Mouse (Mus musculus) urinary bladder, postnatal 4 days (tissue): Measurements from ENCODE around the gene Calhm6.

ENCODE experiments used
- DNase-seq, 2 experiments: peaks; one replicate each; pipeline ENCODE4 v3.0.0; 2021 to 2022; ENCODE audit warnings: low spot score in 2 of 2

The Calhm6 gene

DNA sequence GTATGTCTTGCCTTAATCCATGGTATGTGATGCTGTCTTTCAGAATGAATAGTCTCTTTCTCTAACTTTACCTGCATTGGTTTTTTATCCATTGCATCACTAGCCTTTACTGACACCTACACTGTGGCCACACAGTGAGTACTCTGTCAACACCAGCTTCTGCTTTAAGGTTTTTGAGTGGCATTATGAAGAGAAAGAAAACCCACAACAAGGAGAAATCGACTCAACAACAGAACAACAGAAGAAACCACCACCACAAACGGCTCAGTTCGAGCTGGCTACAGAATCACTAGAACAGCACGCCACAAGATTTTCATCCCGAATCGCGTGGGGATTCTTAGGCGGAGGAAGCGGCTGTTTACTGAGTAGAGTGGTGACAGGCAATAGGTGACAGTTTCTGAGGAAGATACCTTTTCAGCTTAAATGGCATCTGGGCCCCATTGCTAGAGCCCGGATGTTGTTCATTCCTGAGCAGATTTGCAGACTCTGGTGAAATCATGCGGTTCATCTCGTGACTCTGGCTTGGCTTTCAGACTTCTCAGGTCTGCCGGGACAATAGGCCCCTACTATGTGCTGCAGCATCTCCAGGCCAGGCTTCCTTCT, 16.8 kb downstream of the Calhm6 start:
- no peak for DNase-seq

DNA sequence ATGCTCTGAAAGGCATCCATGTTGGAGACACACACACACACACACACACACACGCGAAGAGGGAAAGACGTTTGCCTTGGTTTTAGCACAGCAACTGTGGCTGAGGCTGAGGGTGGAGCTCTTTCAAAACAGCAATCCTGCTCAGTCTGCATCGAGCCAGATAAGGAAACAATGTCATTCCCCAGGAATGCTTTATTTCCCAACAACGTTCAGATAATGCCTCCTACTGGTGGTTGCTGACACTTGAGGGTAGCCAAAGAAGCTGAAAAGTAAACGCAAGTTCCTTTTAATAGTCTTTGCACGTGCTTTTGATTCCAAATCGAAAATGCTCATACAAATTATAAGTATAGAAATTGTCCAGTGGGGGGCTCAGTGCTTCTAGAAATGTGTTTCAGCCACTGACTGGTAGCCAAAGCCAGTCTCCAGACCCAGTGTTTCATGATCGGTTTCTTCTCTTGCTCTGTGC, 31.3 kb downstream of the Calhm6 start, which contains the start of gene Calhm5:
Calhm5 (minus strand) TSS at position 102 of the 466 bp plus-strand sequence.
- DNase-seq, result peak; percentile 30 to 60

GRCm38 (mm10) chr10:34095964-34096363, 31.8 kb downstream of the Calhm6 start:
- DNase-seq, result no peak

DNA sequence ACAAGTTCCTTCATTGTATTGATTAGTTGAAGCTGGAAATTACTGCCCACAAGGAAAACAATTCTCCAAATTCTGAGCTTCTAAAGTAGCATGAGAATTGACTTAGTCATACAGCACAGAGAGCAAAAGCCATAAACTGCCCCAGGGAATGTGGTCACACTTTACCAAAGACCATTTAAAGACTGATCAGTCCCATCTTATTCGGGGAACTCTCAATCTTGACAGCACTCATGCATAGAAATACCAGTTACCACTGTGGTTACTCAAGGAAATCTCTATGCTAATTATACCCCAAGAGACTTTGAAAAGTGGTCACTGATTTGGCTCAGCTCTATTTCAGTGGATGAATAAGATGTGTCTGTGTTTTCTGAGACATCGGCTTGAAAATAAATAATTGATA, 32.6 kb downstream of the Calhm6 start:
- DNase-seq, result no peak

DNA sequence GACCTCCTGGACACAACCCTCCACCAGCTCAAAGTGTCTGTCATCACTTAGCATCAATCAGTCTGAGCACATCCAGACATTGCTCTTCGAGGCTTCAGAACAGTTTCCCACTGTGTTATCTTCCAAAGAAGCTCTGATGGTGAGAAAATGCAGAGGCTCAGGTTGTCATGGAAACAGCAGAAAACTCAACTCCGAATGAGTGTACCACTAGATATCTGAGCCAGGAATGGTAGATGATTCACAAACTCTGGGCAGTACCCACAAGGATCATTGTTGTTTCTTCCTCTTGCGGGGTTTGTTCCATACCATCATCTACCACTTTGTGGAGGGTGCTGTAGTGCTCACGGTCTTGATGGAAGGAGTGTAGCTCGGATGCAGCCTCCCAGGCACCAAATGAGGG, 35.9 kb downstream of the Calhm6 start:
- DNase-seq, result no peak

- DNase-seq, result no peak
These were observed 37.3 kb downstream of the Calhm6 start for GRCm38 (mm10) chr10:34090481-34090880.

DNA sequence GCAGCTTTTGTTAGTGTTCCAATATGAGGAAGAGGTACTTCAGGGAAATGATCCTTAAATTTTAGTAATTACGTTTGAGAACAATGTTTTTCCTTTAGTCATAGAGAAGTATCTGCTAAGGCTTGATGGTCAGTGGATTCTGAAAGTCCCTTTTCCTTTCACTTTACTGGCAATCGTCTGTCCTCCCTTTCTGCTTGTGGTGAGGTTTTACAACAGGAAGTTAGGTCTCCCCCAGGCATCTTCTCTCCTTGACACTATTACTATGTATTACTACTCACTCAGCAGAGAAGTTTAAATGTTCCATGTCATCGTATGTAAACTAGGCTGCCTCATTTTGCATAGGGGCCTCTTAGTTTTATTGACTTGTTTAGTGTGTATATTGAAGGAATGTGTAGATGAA, 38.3 kb downstream of the Calhm6 start:
- DNase-seq, result no peak

DNA sequence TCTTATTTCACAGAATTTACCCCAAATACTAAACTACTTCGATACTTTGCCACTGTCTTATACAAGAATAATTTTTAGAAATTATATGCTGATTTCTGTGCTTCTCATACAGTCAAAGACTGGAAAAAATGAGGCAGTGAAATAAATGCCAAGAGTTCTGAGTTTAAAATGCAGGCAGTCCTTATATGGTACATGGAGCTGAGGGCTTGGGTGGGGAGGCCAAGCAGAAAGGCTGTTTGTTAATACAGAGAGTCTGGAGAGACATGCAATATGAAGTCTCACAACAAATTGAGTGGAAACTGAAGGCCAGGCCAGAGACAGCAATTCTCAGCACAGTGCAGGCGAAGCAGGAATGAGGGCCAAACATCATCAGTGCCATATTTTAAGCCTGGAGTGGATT, 39.3 kb downstream of the Calhm6 start:
- no peak for DNase-seq

GRCm38 (mm10) chr10:34086514-34086913, 41.3 kb downstream of the Calhm6 start:
- no peak for DNase-seq
